Mouse (Mus musculus): ENCODE results near the gene Gm11020. TPM values are rescaled to one million over a fixed set of nuclear protein-coding genes. Genes with fewer than 3 reads are reported as not detected.

The Gm11020 gene
- polyA plus RNA-seq, 1 experiment, result not detected

GRCm38 (mm10) chr8:104332665-104333631, 11.6 kb downstream of the Gm11020 start:
- TF ChIP-seq POLR2A (IDR thresholded peaks at IDR 0.05; ENCODE audit: borderline replicate concordance, control insufficient read depth, low read depth, low read length) (no peak), CTCF (IDR thresholded peaks at IDR 0.05; ENCODE audit: control insufficient read depth, insufficient read depth, low read length) (no peak)
- WGBS, result 49% methylated on average over 5 of the region's 5 CpGs
- Histone ChIP-seq H3K4me1 (ENCODE audit: control insufficient read depth, insufficient read depth, low read length) (peaks cover 1% of the 10 kb centered on the region; the same call in 1 of the 2 replicates), H3K27ac (ENCODE audit: control insufficient read depth, insufficient read depth, low read depth, low read length, poor library complexity) (no peak overlapping the region), H3K4me3 (replicated peaks; ENCODE audit: control insufficient read depth, low read depth, low read length) (no peak overlapping the region)

- Histone ChIP-seq H3K4me1 (ENCODE audit: control insufficient read depth, insufficient read depth, low read length) (peaks cover 1% of the 10 kb centered on the region; the same call in 1 of the 2 replicates), H3K27ac (ENCODE audit: control insufficient read depth, insufficient read depth, low read depth, low read length, poor library complexity) (no peak overlapping the region), H3K4me3 (replicated peaks; ENCODE audit: control insufficient read depth, low read depth, low read length) (no peak overlapping the region)
- TF ChIP-seq CTCF (IDR thresholded peaks at IDR 0.05; ENCODE audit: control insufficient read depth, insufficient read depth, low read length) (no peak), POLR2A (IDR thresholded peaks at IDR 0.05; ENCODE audit: borderline replicate concordance, control insufficient read depth, low read depth, low read length) (no peak)
- WGBS, result 9% methylated on average over 5 of the region's 5 CpGs
Measured at GRCm38 (mm10) chr8:104333786-104334185, 12.4 kb downstream of the Gm11020 start.

GRCm38 (mm10) chr8:104334196-104334595, 12.8 kb downstream of the Gm11020 start:
- peaks cover 1% of the 10 kb centered on the region; the same call in 1 of the 2 replicates for H3K4me1 ChIP-seq (ENCODE audit: control insufficient read depth, insufficient read depth, low read length)
- H3K4me3 ChIP-seq (replicated peaks; ENCODE audit: control insufficient read depth, low read depth, low read length), result no peak overlapping the region
- WGBS, result 84% methylated on average over 1 of the region's 1 CpGs
- TF ChIP-seq POLR2A (IDR thresholded peaks at IDR 0.05; ENCODE audit: borderline replicate concordance, control insufficient read depth, low read depth, low read length) (no peak), CTCF (IDR thresholded peaks at IDR 0.05; ENCODE audit: control insufficient read depth, insufficient read depth, low read length) (no peak)
- H3K27ac ChIP-seq (ENCODE audit: control insufficient read depth, insufficient read depth, low read depth, low read length, poor library complexity), result no peak overlapping the region

- H3K4me1 ChIP-seq (ENCODE audit: control insufficient read depth, insufficient read depth, low read length), result peaks cover 1% of the 10 kb centered on the region; the same call in 1 of the 2 replicates
- no peak overlapping the region for H3K4me3 ChIP-seq (replicated peaks; ENCODE audit: control insufficient read depth, low read depth, low read length)
- no peak for TF ChIP-seq CTCF (IDR thresholded peaks at IDR 0.05; ENCODE audit: control insufficient read depth, insufficient read depth, low read length)
- no peak for TF ChIP-seq POLR2A (IDR thresholded peaks at IDR 0.05; ENCODE audit: borderline replicate concordance, control insufficient read depth, low read depth, low read length)
- 74% methylated on average over 1 of the region's 1 CpGs for WGBS
- H3K27ac ChIP-seq (ENCODE audit: control insufficient read depth, insufficient read depth, low read depth, low read length, poor library complexity), result no peak overlapping the region
Measured at GRCm38 (mm10) chr8:104336806-104337205, 15.4 kb downstream of the Gm11020 start.

GRCm38 (mm10) chr8:104337890-104338289, 16.5 kb downstream of the Gm11020 start:
- H3K4me1 ChIP-seq (ENCODE audit: control insufficient read depth, insufficient read depth, low read length), result peaks cover 1% of the 10 kb centered on the region; the same call in 1 of the 2 replicates
- 43% methylated on average over 3 of the region's 3 CpGs for WGBS
- TF ChIP-seq POLR2A (IDR thresholded peaks at IDR 0.05; ENCODE audit: borderline replicate concordance, control insufficient read depth, low read depth, low read length) (no peak), CTCF (IDR thresholded peaks at IDR 0.05; ENCODE audit: control insufficient read depth, insufficient read depth, low read length) (no peak)
- H3K4me3 ChIP-seq (replicated peaks; ENCODE audit: control insufficient read depth, low read depth, low read length), result no peak overlapping the region
- H3K27ac ChIP-seq (ENCODE audit: control insufficient read depth, insufficient read depth, low read depth, low read length, poor library complexity), result no peak overlapping the region

- 30% methylated on average over 17 of the region's 18 CpGs for WGBS
- H3K27ac ChIP-seq (ENCODE audit: control insufficient read depth, insufficient read depth, low read depth, low read length, poor library complexity), result peak within 1 kb of the TSS; percentile 46; the same call in 1 of the 2 replicates
- TF ChIP-seq POLR2A (IDR thresholded peaks at IDR 0.05; ENCODE audit: borderline replicate concordance, control insufficient read depth, low read depth, low read length) (no peak), CTCF (IDR thresholded peaks at IDR 0.05; ENCODE audit: control insufficient read depth, insufficient read depth, low read length) (no peak)
Measured at GRCm38 (mm10) chr8:104339229-104339982, 18.0 kb downstream of the Gm11020 start, which contains the start of gene Cmtm3. Gene Cmtm3, plus strand, starts transcription at chr8:104339410.

GRCm38 (mm10) chr8:104339983-104340232, 18.5 kb downstream of the Gm11020 start:
- H3K4me1 ChIP-seq (ENCODE audit: control insufficient read depth, insufficient read depth, low read length), result no peaks in the 10 kb centered on the region
- peak overlapping the region; percentile 83 for H3K4me3 ChIP-seq (replicated peaks; ENCODE audit: control insufficient read depth, low read depth, low read length)
- no peak overlapping the region for H3K27ac ChIP-seq (ENCODE audit: control insufficient read depth, insufficient read depth, low read depth, low read length, poor library complexity)
- TF ChIP-seq CTCF (IDR thresholded peaks at IDR 0.05; ENCODE audit: control insufficient read depth, insufficient read depth, low read length) (no peak), POLR2A (IDR thresholded peaks at IDR 0.05; ENCODE audit: borderline replicate concordance, control insufficient read depth, low read depth, low read length) (no peak)
- WGBS, result 5% methylated on average over 6 of the region's 6 CpGs

More at GRCm38 (mm10) chr8:104339229-104339982, 18.0 kb downstream of the Gm11020 start, which contains the start of gene Cmtm3:
- Histone ChIP-seq H3K4me3 (replicated peaks; ENCODE audit: control insufficient read depth, low read depth, low read length) (peak within 1 kb of the TSS; percentile 83), H3K4me1 (ENCODE audit: control insufficient read depth, insufficient read depth, low read length) (no peaks in the 10 kb centered on the region)
